Mouse (Mus musculus): ENCODE results near the gene Gjc1. TPM values are rescaled to one million over a fixed set of nuclear protein-coding genes. Genes with fewer than 3 reads are reported as not detected.

The Gjc1 gene
- polyA plus RNA-seq, 1 experiment from 2014 or later: 78.5 TPM

DNA sequence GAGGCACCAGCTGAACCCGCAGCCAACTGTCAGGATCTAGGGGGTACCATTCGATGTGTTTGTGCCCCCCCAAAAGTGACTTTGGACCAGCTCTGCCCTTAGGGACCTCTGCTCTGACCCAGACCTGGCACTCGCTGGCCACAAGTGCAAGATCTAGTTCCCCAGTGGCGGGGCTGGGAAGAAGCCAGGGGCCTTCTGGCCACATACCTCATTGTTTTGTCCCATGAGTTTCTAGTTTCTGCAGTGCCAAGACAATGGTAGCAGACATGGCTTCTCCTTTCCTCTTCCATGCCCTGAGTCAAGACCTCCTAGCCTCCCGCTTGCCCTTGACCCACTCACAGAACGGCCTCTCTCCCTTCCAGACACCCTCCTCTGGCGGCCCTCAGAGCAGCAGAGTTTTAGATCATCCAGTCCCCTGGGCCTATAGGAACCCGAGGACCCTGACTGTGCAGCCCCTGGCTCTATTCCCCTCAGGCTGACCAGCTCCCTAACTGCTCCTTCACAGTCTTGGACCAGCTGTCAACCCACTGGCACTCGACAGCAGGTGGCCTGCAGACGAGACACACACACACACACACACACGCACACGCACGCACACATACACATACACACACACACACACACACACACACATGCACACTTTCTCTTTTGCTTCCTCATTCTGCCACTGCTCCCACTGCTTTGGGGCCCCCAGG lies 66.5 kb downstream of the Gjc1 start:
- no peak for DNase-seq (ENCODE audit: low spot score)
- peaks cover 8% of the 10 kb centered on the region; the same call in 1 of the 2 replicates for H3K4me1 ChIP-seq (replicated peaks; ENCODE audit: control insufficient read depth, insufficient read depth, low read length)
- H3K27ac ChIP-seq (ENCODE audit: low read depth, low read length): peak overlapping the region; percentile 54
- no peaks in the 10 kb centered on the region for H3K27me3 ChIP-seq (ENCODE audit: control insufficient read depth, insufficient read depth, low read length)
- no peaks in the 10 kb centered on the region for H3K9me3 ChIP-seq (ENCODE audit: control insufficient read depth, low read length)
- no peak overlapping the region for H3K9ac ChIP-seq (ENCODE audit: low read depth, low read length)
- 64% methylated on average over 13 of the region's 13 CpGs for WGBS
- no peak overlapping the region for H3K4me3 ChIP-seq (ENCODE audit: low read depth, low read length)
- H3K4me2 ChIP-seq (replicated peaks; ENCODE audit: low read depth, low read length): no peak overlapping the region
- H3K36me3 ChIP-seq (ENCODE audit: control insufficient read depth, insufficient read depth, low read length): no peaks in the 10 kb centered on the region
- peak; percentile 53; the same call in 1 of the 2 replicates for ATAC-seq (ENCODE audit: low FRiP score)

DNA sequence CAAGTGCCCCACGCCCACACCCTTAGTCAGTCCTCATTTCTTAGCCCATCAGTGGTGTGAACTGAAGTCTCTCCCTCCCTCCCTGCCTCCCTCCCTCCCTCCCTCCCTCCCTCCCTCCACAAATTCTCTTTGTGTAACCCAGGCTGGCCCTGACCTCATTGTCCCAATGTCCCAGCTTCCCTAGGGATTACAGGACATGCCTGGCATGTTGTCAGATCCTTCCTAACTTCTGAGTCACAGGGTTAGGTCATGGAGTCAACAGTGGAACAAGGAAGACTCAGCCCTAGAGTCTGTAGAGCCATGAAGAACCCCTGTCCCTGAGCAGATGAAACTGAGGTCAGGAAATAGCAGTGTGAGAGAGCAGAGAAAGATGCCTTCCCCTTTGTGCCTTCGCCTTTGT lies 69.8 kb downstream of the Gjc1 start:
- H3K27ac ChIP-seq (ENCODE audit: low read depth, low read length): no peak overlapping the region
- no peaks in the 10 kb centered on the region for H3K36me3 ChIP-seq (ENCODE audit: control insufficient read depth, insufficient read depth, low read length)
- H3K27me3 ChIP-seq (ENCODE audit: control insufficient read depth, insufficient read depth, low read length): no peaks in the 10 kb centered on the region
- H3K9ac ChIP-seq (ENCODE audit: low read depth, low read length): no peak overlapping the region
- H3K4me2 ChIP-seq (replicated peaks; ENCODE audit: low read depth, low read length): no peak overlapping the region
- ATAC-seq (ENCODE audit: low FRiP score): no peak
- H3K4me1 ChIP-seq (replicated peaks; ENCODE audit: control insufficient read depth, insufficient read depth, low read length): peaks cover 8% of the 10 kb centered on the region; the same call in 1 of the 2 replicates
- H3K9me3 ChIP-seq (ENCODE audit: control insufficient read depth, low read length): no peaks in the 10 kb centered on the region
- DNase-seq (ENCODE audit: low spot score): no peak
- 83% methylated on average over 2 of the region's 2 CpGs for WGBS
- H3K4me3 ChIP-seq (ENCODE audit: low read depth, low read length): no peak overlapping the region

Other genes starting within 250 kb of the Gjc1 start
- gene Gm11627, start 240.2 kb downstream of the Gjc1 start, polyA plus RNA-seq (2014; fragmentation: Nextera tagmentation; extraction: Ambion mirVana): 5.6 and 7.3 TPM in 2 replicates
- gene Fzd2, start 215.3 kb downstream of the Gjc1 start, polyA plus RNA-seq (2014; fragmentation: Nextera tagmentation; extraction: Ambion mirVana): 29.5 and 31.7 TPM in 2 replicates
- 0.88 and 0.91 TPM in 2 replicates for gene Meioc, start 156.0 kb downstream of the Gjc1 start, polyA plus RNA-seq (2014; fragmentation: Nextera tagmentation; extraction: Ambion mirVana)
- 51.3 and 53.0 TPM in 2 replicates for gene Ccdc43, start 121.9 kb downstream of the Gjc1 start, polyA plus RNA-seq (2014; fragmentation: Nextera tagmentation; extraction: Ambion mirVana)
- gene Adam11, start 58.3 kb downstream of the Gjc1 start, polyA plus RNA-seq (2014; fragmentation: Nextera tagmentation; extraction: Ambion mirVana): 16.6 and 19.2 TPM in 2 replicates
- gene Higd1b, start 16.1 kb upstream of the Gjc1 start, polyA plus RNA-seq (2014; fragmentation: Nextera tagmentation; extraction: Ambion mirVana): not detected in 2 replicates
- gene Eftud2, start 61.3 kb upstream of the Gjc1 start, polyA plus RNA-seq (2014; fragmentation: Nextera tagmentation; extraction: Ambion mirVana): 205 and 222 TPM in 2 replicates
- gene Ccdc103, start 61.5 kb upstream of the Gjc1 start, polyA plus RNA-seq (2014; fragmentation: Nextera tagmentation; extraction: Ambion mirVana): 1.2 and 2.0 TPM in 2 replicates
- not detected in 2 replicates for gene Fam187a, start 65.5 kb upstream of the Gjc1 start, polyA plus RNA-seq (2014; fragmentation: Nextera tagmentation; extraction: Ambion mirVana)
- gene Gfap, start 81.2 kb upstream of the Gjc1 start, polyA plus RNA-seq (2014; fragmentation: Nextera tagmentation; extraction: Ambion mirVana): 0.12 and 0.20 TPM in 2 replicates
- 7.3 and 8.5 TPM in 2 replicates for gene Kif18b, start 105.4 kb upstream of the Gjc1 start, polyA plus RNA-seq (2014; fragmentation: Nextera tagmentation; extraction: Ambion mirVana)
- 10.5 and 11.0 TPM in 2 replicates for gene C1ql1, start 127.0 kb upstream of the Gjc1 start, polyA plus RNA-seq (2014; fragmentation: Nextera tagmentation; extraction: Ambion mirVana)
- 41.0 and 51.1 TPM in 2 replicates for gene Nmt1, start 208.5 kb upstream of the Gjc1 start, polyA plus RNA-seq (2014; fragmentation: Nextera tagmentation; extraction: Ambion mirVana)
- gene Dcakd, start 208.6 kb upstream of the Gjc1 start, polyA plus RNA-seq (2014; fragmentation: Nextera tagmentation; extraction: Ambion mirVana): 228 and 229 TPM in 2 replicates